Mouse (Mus musculus): ENCODE data around the gene Npr2. TPM values are rescaled to one million over a fixed set of nuclear protein-coding genes. Genes with fewer than 3 reads are reported as not detected.

Npr2 gene
- polyA plus RNA-seq, 1 experiment: 5.1 TPM

GRCm38 (mm10) chr4:43696561-43696960 is 64.8 kb downstream of the Npr2 start:
- H3K9ac ChIP-seq (ENCODE audit: low read depth, poor library complexity, severe bottlenecking): no peak overlapping the region
- no peak for TF ChIP-seq CTCF (IDR thresholded peaks at IDR 0.05; ENCODE audit: low read depth, low read length)
- no peak for TF ChIP-seq EP300 (IDR thresholded peaks at IDR 0.05; ENCODE audit: insufficient read depth, low read depth, low read length)
- no peak for TF ChIP-seq POLR2A (IDR thresholded peaks at IDR 0.05; ENCODE audit: insufficient read depth, low read length)
- H3K4me1 ChIP-seq (ENCODE audit: control insufficient read depth, insufficient read depth, low read length): no peaks in the 10 kb centered on the region
- no peak overlapping the region for H3K27ac ChIP-seq (ENCODE audit: insufficient read depth, low read length)
- no peaks in the 10 kb centered on the region for H3K36me3 ChIP-seq (ENCODE audit: control insufficient read depth, insufficient read depth, low read length, poor library complexity, severe bottlenecking)
- no peaks in the 10 kb centered on the region for H3K27me3 ChIP-seq (ENCODE audit: control insufficient read depth, insufficient read depth, low read length, poor library complexity, severe bottlenecking)
- H3K4me3 ChIP-seq (ENCODE audit: low read depth, low read length): no peak overlapping the region
- H3K9me3 ChIP-seq (replicated peaks; ENCODE audit: control insufficient read depth, insufficient read depth, low read length, poor library complexity, severe bottlenecking): no peaks in the 10 kb centered on the region

GRCm38 (mm10) chr4:43700707-43701106 is 69.0 kb downstream of the Npr2 start, which contains the start of gene Olfr70:
Gene Olfr70 (minus strand): TSS chr4:43700807.
- H3K27me3 ChIP-seq (ENCODE audit: control insufficient read depth, insufficient read depth, low read length, poor library complexity, severe bottlenecking): no peaks in the 10 kb centered on the region
- TF ChIP-seq CTCF (IDR thresholded peaks at IDR 0.05; ENCODE audit: low read depth, low read length) (no peak), EP300 (IDR thresholded peaks at IDR 0.05; ENCODE audit: insufficient read depth, low read depth, low read length) (no peak), POLR2A (IDR thresholded peaks at IDR 0.05; ENCODE audit: insufficient read depth, low read length) (no peak)
- no peaks in the 10 kb centered on the region for H3K36me3 ChIP-seq (ENCODE audit: control insufficient read depth, insufficient read depth, low read length, poor library complexity, severe bottlenecking)

More at GRCm38 (mm10) chr4:43700707-43701106, 69.0 kb downstream of the Npr2 start, which contains the start of gene Olfr70:
- no peaks in the 10 kb centered on the region for H3K9me3 ChIP-seq (replicated peaks; ENCODE audit: control insufficient read depth, insufficient read depth, low read length, poor library complexity, severe bottlenecking)
- no peak within 1 kb of the TSS for H3K27ac ChIP-seq (ENCODE audit: insufficient read depth, low read length)
- no peak within 1 kb of the TSS for H3K9ac ChIP-seq (ENCODE audit: low read depth, poor library complexity, severe bottlenecking)
- H3K4me1 ChIP-seq (ENCODE audit: control insufficient read depth, insufficient read depth, low read length): no peaks in the 10 kb centered on the region
- H3K4me3 ChIP-seq (ENCODE audit: low read depth, low read length): no peak within 1 kb of the TSS

Other genes starting within 250 kb of the Npr2 start
- 24.9 and 27.0 TPM in 2 replicates for gene Rusc2, start 250.0 kb upstream of the Npr2 start, polyA plus RNA-seq (2011; ENCODE audit: insufficient read depth, insufficient read length, low read depth, missing spikeins)
- 2.1 and 2.4 TPM in 2 replicates for gene Fam166b, start 202.8 kb upstream of the Npr2 start, polyA plus RNA-seq (2011; ENCODE audit: insufficient read depth, insufficient read length, low read depth, missing spikeins)
- gene Tesk1, start 190.0 kb upstream of the Npr2 start, polyA plus RNA-seq (2011; ENCODE audit: insufficient read depth, insufficient read length, low read depth, missing spikeins): 12.6 and 14.9 TPM in 2 replicates
- not detected in 2 replicates for gene Cd72, start 177.3 kb upstream of the Npr2 start, polyA plus RNA-seq (2011; ENCODE audit: insufficient read depth, insufficient read length, low read depth, missing spikeins)
- not detected in 2 replicates for gene Sit1, start 148.2 kb upstream of the Npr2 start, polyA plus RNA-seq (2011; ENCODE audit: insufficient read depth, insufficient read length, low read depth, missing spikeins)
- gene Ccdc107, start 139.0 kb upstream of the Npr2 start, polyA plus RNA-seq (2011; ENCODE audit: insufficient read depth, insufficient read length, low read depth, missing spikeins): 16.5 and 17.8 TPM in 2 replicates
- gene Arhgef39, start 132.2 kb upstream of the Npr2 start, polyA plus RNA-seq (2011; ENCODE audit: insufficient read depth, insufficient read length, low read depth, missing spikeins): 33.1 and 40.8 TPM in 2 replicates
- gene Car9, start 125.0 kb upstream of the Npr2 start, polyA plus RNA-seq (2011; ENCODE audit: insufficient read depth, insufficient read length, low read depth, missing spikeins): 0.61 and 0.75 TPM in 2 replicates
- 81.8 and 86.0 TPM in 2 replicates for gene Tpm2, start 108.2 kb upstream of the Npr2 start, polyA plus RNA-seq (2011; ENCODE audit: insufficient read depth, insufficient read length, low read depth, missing spikeins)
- gene Creb3, start 69.6 kb upstream of the Npr2 start, polyA plus RNA-seq (2011; ENCODE audit: insufficient read depth, insufficient read length, low read depth, missing spikeins): 24.0 and 24.4 TPM in 2 replicates
- 92.5 and 97.2 TPM in 2 replicates for gene Tln1, start 69.2 kb upstream of the Npr2 start, polyA plus RNA-seq (2011; ENCODE audit: insufficient read depth, insufficient read length, low read depth, missing spikeins)
- gene Rgp1, start 53.2 kb upstream of the Npr2 start, polyA plus RNA-seq (2011; ENCODE audit: insufficient read depth, insufficient read length, low read depth, missing spikeins): 27.9 and 30.9 TPM in 2 replicates
- 6.6 and 8.9 TPM in 2 replicates for gene Gba2, start 53.1 kb upstream of the Npr2 start, polyA plus RNA-seq (2011; ENCODE audit: insufficient read depth, insufficient read length, low read depth, missing spikeins)
- gene Msmp, start 47.4 kb upstream of the Npr2 start, polyA plus RNA-seq (2011; ENCODE audit: insufficient read depth, insufficient read length, low read depth, missing spikeins): not detected in 2 replicates
- gene Spag8, start 21.7 kb downstream of the Npr2 start, polyA plus RNA-seq (2011; ENCODE audit: insufficient read depth, insufficient read length, low read depth, missing spikeins): 0.50 and 0.97 TPM in 2 replicates
- gene Hint2, start 24.5 kb downstream of the Npr2 start, polyA plus RNA-seq (2011; ENCODE audit: insufficient read depth, insufficient read length, low read depth, missing spikeins): 30.1 and 33.4 TPM in 2 replicates
- gene Tmem8b, start 37.0 kb downstream of the Npr2 start, polyA plus RNA-seq (2011; ENCODE audit: insufficient read depth, insufficient read length, low read depth, missing spikeins): 4.5 and 5.0 TPM in 2 replicates
- gene Fam221b, start 37.2 kb downstream of the Npr2 start, polyA plus RNA-seq (2011; ENCODE audit: insufficient read depth, insufficient read length, low read depth, missing spikeins): 0.19 and 0.55 TPM in 2 replicates
- not detected in 2 replicates for gene Olfr70, start 68.9 kb downstream of the Npr2 start, polyA plus RNA-seq (2011; ENCODE audit: insufficient read depth, insufficient read length, low read depth, missing spikeins)
- not detected in 2 replicates for gene Olfr71, start 78.3 kb downstream of the Npr2 start, polyA plus RNA-seq (2011; ENCODE audit: insufficient read depth, insufficient read length, low read depth, missing spikeins)
- not detected in 2 replicates for gene Hrct1, start 95.3 kb downstream of the Npr2 start, polyA plus RNA-seq (2011; ENCODE audit: insufficient read depth, insufficient read length, low read depth, missing spikeins)
- gene Spaar, start 98.1 kb downstream of the Npr2 start, polyA plus RNA-seq (2011; ENCODE audit: insufficient read depth, insufficient read length, low read depth, missing spikeins): 0.51 TPM in 1 of 2 replicates, not detected in the other
- not detected in 2 replicates for gene Olfr159, start 139.1 kb downstream of the Npr2 start, polyA plus RNA-seq (2011; ENCODE audit: insufficient read depth, insufficient read length, low read depth, missing spikeins)
- not detected in 2 replicates for gene Olfr156, start 192.0 kb downstream of the Npr2 start, polyA plus RNA-seq (2011; ENCODE audit: insufficient read depth, insufficient read length, low read depth, missing spikeins)
- gene Olfr157, start 208.3 kb downstream of the Npr2 start, polyA plus RNA-seq (2011; ENCODE audit: insufficient read depth, insufficient read length, low read depth, missing spikeins): not detected in 2 replicates
- gene Olfr155, start 219.6 kb downstream of the Npr2 start, polyA plus RNA-seq (2011; ENCODE audit: insufficient read depth, insufficient read length, low read depth, missing spikeins): not detected in 2 replicates
- 5.7 and 6.3 TPM in 2 replicates for gene Reck, start 243.6 kb downstream of the Npr2 start, polyA plus RNA-seq (2011; ENCODE audit: insufficient read depth, insufficient read length, low read depth, missing spikeins)

All from ES-Bruce4 (cell line).